Mouse (Mus musculus): ENCODE data around the gene Map1b. TPM values are rescaled to one million over a fixed set of nuclear protein-coding genes. Genes with fewer than 3 reads are reported as not detected.

Gene Map1b
- polyA plus RNA-seq, 1 experiment from 2014 or later = 55.1 TPM

- peaks cover 6% of the 10 kb centered on the region; the same call in 1 of the 2 replicates for H3K36me3 ChIP-seq (ENCODE audit: control insufficient read depth, insufficient read depth, low read length)
Observed at GRCm38 (mm10) chr13:99384555-99385203, 131.7 kb downstream of the Map1b start.

DNA sequence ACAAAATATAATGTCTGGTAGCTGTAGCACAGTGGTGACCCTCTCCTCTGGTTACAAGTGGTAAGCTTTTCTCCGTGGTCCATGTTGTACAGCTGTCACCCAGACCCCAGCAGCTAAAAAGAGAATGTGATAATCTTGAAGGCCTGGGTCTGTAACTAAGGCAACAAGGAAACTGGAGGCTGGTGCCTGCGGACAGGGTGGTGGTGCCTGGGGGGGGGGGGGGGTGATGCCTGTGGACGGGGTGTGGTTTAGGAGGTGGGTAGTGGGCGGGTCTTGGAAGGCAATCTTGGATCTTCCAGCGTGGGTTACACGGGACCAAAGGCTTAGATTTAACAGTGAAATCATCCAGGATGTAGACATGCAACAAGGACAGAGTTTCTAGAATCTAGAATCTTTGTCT lies 134.0 kb downstream of the Map1b start:
- no peak overlapping the region for H3K4me3 ChIP-seq (ENCODE audit: low read length)
- H3K9ac ChIP-seq (ENCODE audit: low read depth, low read length) = no peak overlapping the region
- no peak overlapping the region for H3K27ac ChIP-seq (ENCODE audit: low read depth, low read length)
- no peaks in the 10 kb centered on the region for H3K9me3 ChIP-seq (ENCODE audit: control insufficient read depth, low read length)
- no peak overlapping the region for H3K4me2 ChIP-seq (replicated peaks; ENCODE audit: low read depth, low read length)
- WGBS = 73% methylated on average over 6 of the region's 6 CpGs
- peaks cover 6% of the 10 kb centered on the region; the same call in 1 of the 2 replicates for H3K36me3 ChIP-seq (ENCODE audit: control insufficient read depth, insufficient read depth, low read length)
- no peaks in the 10 kb centered on the region for H3K27me3 ChIP-seq (ENCODE audit: control insufficient read depth, insufficient read depth, low read length)
- H3K4me1 ChIP-seq (ENCODE audit: control insufficient read depth, insufficient read depth, low read length) = no peaks in the 10 kb centered on the region
- ATAC-seq (ENCODE audit: low FRiP score, low TSS enrichment) = no peak

More at GRCm38 (mm10) chr13:99384555-99385203, 131.7 kb downstream of the Map1b start:
- WGBS = 76% methylated on average over 7 of the region's 7 CpGs
- no peak overlapping the region for H3K4me3 ChIP-seq (ENCODE audit: low read length)
- H3K27ac ChIP-seq (ENCODE audit: low read depth, low read length) = no peak overlapping the region
- H3K9ac ChIP-seq (ENCODE audit: low read depth, low read length) = no peak overlapping the region
- no peaks in the 10 kb centered on the region for H3K4me1 ChIP-seq (ENCODE audit: control insufficient read depth, insufficient read depth, low read length)
- H3K9me3 ChIP-seq (ENCODE audit: control insufficient read depth, low read length) = no peaks in the 10 kb centered on the region
- ATAC-seq (ENCODE audit: low FRiP score, low TSS enrichment) = no peak
- H3K27me3 ChIP-seq (ENCODE audit: control insufficient read depth, insufficient read depth, low read length) = no peaks in the 10 kb centered on the region
- H3K4me2 ChIP-seq (replicated peaks; ENCODE audit: low read depth, low read length) = no peak overlapping the region

GRCm38 (mm10) chr13:99378223-99378622 lies 138.1 kb downstream of the Map1b start:
- H3K36me3 ChIP-seq (ENCODE audit: control insufficient read depth, insufficient read depth, low read length) = 0 out of 2 replicates have a peak, but pooled peaks cover 6% of the 10 kb centered on the region
- H3K9ac ChIP-seq (ENCODE audit: low read depth, low read length) = no peak overlapping the region
- WGBS = 88% methylated on average over 1 of the region's 1 CpGs
- no peak overlapping the region for H3K27ac ChIP-seq (ENCODE audit: low read depth, low read length)
- no peaks in the 10 kb centered on the region for H3K4me1 ChIP-seq (ENCODE audit: control insufficient read depth, insufficient read depth, low read length)
- H3K4me2 ChIP-seq (replicated peaks; ENCODE audit: low read depth, low read length) = no peak overlapping the region
- no peaks in the 10 kb centered on the region for H3K9me3 ChIP-seq (ENCODE audit: control insufficient read depth, low read length)
- H3K4me3 ChIP-seq (ENCODE audit: low read length) = no peak overlapping the region
- H3K27me3 ChIP-seq (ENCODE audit: control insufficient read depth, insufficient read depth, low read length) = no peaks in the 10 kb centered on the region
- no peak for ATAC-seq (ENCODE audit: low FRiP score, low TSS enrichment)

DNA sequence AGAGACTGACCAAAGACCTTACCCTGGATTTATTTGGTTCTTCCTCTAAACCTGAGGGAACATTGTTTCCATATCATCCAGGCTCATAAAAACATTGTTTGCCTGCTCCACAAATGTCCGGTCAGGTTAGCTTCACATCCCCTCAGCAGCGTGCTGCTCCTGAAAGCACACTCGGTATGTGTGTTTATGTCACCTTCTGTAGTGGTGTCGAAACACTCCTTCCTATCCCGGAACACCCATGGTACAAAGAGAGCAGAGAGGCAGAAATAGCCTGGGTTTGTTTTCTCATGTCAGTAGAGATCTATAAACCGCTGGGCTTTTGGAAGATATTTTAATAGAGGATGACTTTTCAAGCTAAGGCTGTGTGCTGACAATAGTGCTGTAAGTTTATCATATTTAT lies 139.3 kb downstream of the Map1b start:
- no peak overlapping the region for H3K4me3 ChIP-seq (ENCODE audit: low read length)
- H3K4me2 ChIP-seq (replicated peaks; ENCODE audit: low read depth, low read length) = no peak overlapping the region
- H3K36me3 ChIP-seq (ENCODE audit: control insufficient read depth, insufficient read depth, low read length) = 0 out of 2 replicates have a peak, but pooled peaks cover 6% of the 10 kb centered on the region
- ATAC-seq (ENCODE audit: low FRiP score, low TSS enrichment) = no peak
- H3K27ac ChIP-seq (ENCODE audit: low read depth, low read length) = no peak overlapping the region
- no peaks in the 10 kb centered on the region for H3K27me3 ChIP-seq (ENCODE audit: control insufficient read depth, insufficient read depth, low read length)
- no peaks in the 10 kb centered on the region for H3K4me1 ChIP-seq (ENCODE audit: control insufficient read depth, insufficient read depth, low read length)
- WGBS = 79% methylated on average over 6 of the region's 6 CpGs
- no peak overlapping the region for H3K9ac ChIP-seq (ENCODE audit: low read depth, low read length)
- H3K9me3 ChIP-seq (ENCODE audit: control insufficient read depth, low read length) = no peaks in the 10 kb centered on the region

GRCm38 (mm10) chr13:99375550-99375949 lies 140.8 kb downstream of the Map1b start:
- H3K36me3 ChIP-seq (ENCODE audit: control insufficient read depth, insufficient read depth, low read length) = no peaks in the 10 kb centered on the region
- WGBS = 39% methylated on average over 6 of the region's 6 CpGs

DNA sequence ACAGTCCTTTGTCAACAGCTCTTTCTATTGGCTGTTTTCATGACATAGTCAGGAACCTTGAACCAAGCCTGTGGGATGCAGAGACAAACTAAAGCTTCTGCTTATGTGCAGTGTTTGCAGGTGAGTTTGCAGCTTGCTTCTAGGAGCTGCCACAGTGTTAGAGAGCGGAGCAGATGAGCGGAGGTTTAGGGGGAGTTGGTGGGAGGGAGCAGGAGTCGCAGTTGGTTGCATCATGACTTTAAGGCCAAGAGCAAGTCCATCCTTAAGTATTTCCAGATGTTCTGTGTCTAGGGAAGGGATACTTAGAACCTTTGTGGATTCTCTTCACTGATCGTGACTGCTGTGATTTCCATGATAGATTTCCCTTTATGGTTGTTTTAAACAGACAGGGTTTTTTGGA lies 142.1 kb downstream of the Map1b start:
- H3K4me2 ChIP-seq (replicated peaks; ENCODE audit: low read depth, low read length) = no peak overlapping the region
- no peaks in the 10 kb centered on the region for H3K27me3 ChIP-seq (ENCODE audit: control insufficient read depth, insufficient read depth, low read length)
- no peak overlapping the region for H3K27ac ChIP-seq (ENCODE audit: low read depth, low read length)
- no peaks in the 10 kb centered on the region for H3K36me3 ChIP-seq (ENCODE audit: control insufficient read depth, insufficient read depth, low read length)
- ATAC-seq (ENCODE audit: low FRiP score, low TSS enrichment) = no peak
- WGBS = 41% methylated on average over 4 of the region's 4 CpGs
- no peak overlapping the region for H3K9ac ChIP-seq (ENCODE audit: low read depth, low read length)
- H3K4me1 ChIP-seq (ENCODE audit: control insufficient read depth, insufficient read depth, low read length) = no peaks in the 10 kb centered on the region
- H3K9me3 ChIP-seq (ENCODE audit: control insufficient read depth, low read length) = no peaks in the 10 kb centered on the region
- no peak overlapping the region for H3K4me3 ChIP-seq (ENCODE audit: low read length)

More at GRCm38 (mm10) chr13:99375550-99375949, 140.8 kb downstream of the Map1b start:
- Histone ChIP-seq H3K9ac (ENCODE audit: low read depth, low read length) (no peak overlapping the region), H3K27ac (ENCODE audit: low read depth, low read length) (no peak overlapping the region), H3K27me3 (ENCODE audit: control insufficient read depth, insufficient read depth, low read length) (no peaks in the 10 kb centered on the region), H3K4me1 (ENCODE audit: control insufficient read depth, insufficient read depth, low read length) (no peaks in the 10 kb centered on the region), H3K4me2 (replicated peaks; ENCODE audit: low read depth, low read length) (no peak overlapping the region), H3K9me3 (ENCODE audit: control insufficient read depth, low read length) (no peaks in the 10 kb centered on the region), H3K4me3 (ENCODE audit: low read length) (no peak overlapping the region)
- ATAC-seq (ENCODE audit: low FRiP score, low TSS enrichment) = no peak

DNA sequence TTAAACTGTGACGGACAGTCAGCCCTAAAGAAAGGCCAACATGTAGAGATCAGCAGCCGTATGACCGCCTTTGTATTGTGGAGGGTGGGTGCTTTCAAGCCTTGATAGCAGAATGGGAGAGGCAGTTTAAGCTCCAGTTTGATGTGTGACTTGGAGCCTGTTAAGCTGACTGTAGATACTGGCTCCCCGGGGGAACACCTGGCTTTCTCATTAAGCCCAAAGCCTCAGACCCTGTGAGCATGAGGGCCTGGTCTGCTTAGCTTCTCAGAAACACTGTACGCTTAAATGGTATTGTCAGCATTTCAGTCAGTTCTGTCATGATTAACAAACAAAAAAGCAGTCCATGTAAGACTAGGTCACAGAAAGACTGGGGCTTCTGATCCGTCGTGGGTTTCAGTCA lies 142.7 kb downstream of the Map1b start:
- no peak overlapping the region for H3K4me2 ChIP-seq (replicated peaks; ENCODE audit: low read depth, low read length)
- H3K27me3 ChIP-seq (ENCODE audit: control insufficient read depth, insufficient read depth, low read length) = no peaks in the 10 kb centered on the region
- ATAC-seq (ENCODE audit: low FRiP score, low TSS enrichment) = no peak
- H3K36me3 ChIP-seq (ENCODE audit: control insufficient read depth, insufficient read depth, low read length) = no peaks in the 10 kb centered on the region
- no peak overlapping the region for H3K4me3 ChIP-seq (ENCODE audit: low read length)
- H3K27ac ChIP-seq (ENCODE audit: low read depth, low read length) = no peak overlapping the region
- 62% methylated on average over 7 of the region's 7 CpGs for WGBS
- H3K9me3 ChIP-seq (ENCODE audit: control insufficient read depth, low read length) = no peaks in the 10 kb centered on the region
- no peaks in the 10 kb centered on the region for H3K4me1 ChIP-seq (ENCODE audit: control insufficient read depth, insufficient read depth, low read length)
- no peak overlapping the region for H3K9ac ChIP-seq (ENCODE audit: low read depth, low read length)

Other genes starting within 250 kb of the Map1b start
- gene Ptcd2, start 171.8 kb downstream of the Map1b start, polyA plus RNA-seq (2014; fragmentation: Nextera tagmentation; extraction: Ambion mirVana) = 57.5 and 59.1 TPM in 2 replicates
- 53.6 and 70.3 TPM in 2 replicates for gene Mrps27, start 171.8 kb downstream of the Map1b start, polyA plus RNA-seq (2014; fragmentation: Nextera tagmentation; extraction: Ambion mirVana)